Mouse (Mus musculus) MEL (cell line): ENCODE measurements around the gene Ifi203.
"Not testable (repeated sequence)": the region's sequence is repeated elsewhere in the genome, so short reads cannot be mapped to it uniquely, and the experiment has no call there.

Experiments used
- CTCF ChIP-seq, 3 experiments: IDR thresholded peaks in 2 of 3; conservative IDR thresholded peaks in 1 of 3; 2 replicates each; pipeline ENCODE4 v1.5.1; 2011 to 2012; ENCODE audit warnings: low read length in 3 of 3, low read depth in 2 of 3, mild to moderate bottlenecking in 2 of 3, improper control_type of control experiment in 1 of 3, inconsistent platforms in 1 of 3, mixed read lengths in 1 of 3, moderate library complexity in 1 of 3; ENCODE audit not compliant: control insufficient read depth in 1 of 3, insufficient read depth in 1 of 3, poor library complexity in 1 of 3, severe bottlenecking in 1 of 3
- HCFC1 ChIP-seq: IDR thresholded peaks from 2 replicates; pipeline ENCODE4 v1.6.1; 2012; ENCODE audit warnings: low read depth, mild to moderate bottlenecking, inconsistent platforms, low read length, improper control_type of control experiment, moderate library complexity
- MEF2A ChIP-seq: IDR thresholded peaks from 2 replicates; pipeline ENCODE4 v1.6.1; 2014; ENCODE audit warnings: low read depth, mild to moderate bottlenecking, inconsistent platforms, low read length, improper control_type of control experiment; ENCODE audit not compliant: poor library complexity, insufficient replicate concordance, severe bottlenecking; ENCODE audit errors: extremely low read depth
- NELFE ChIP-seq: IDR thresholded peaks from 2 replicates; pipeline ENCODE4 v1.6.1; 2011; ENCODE audit warnings: low read depth, low read length, improper control_type of control experiment
- NRF1 ChIP-seq: IDR thresholded peaks from 2 replicates; pipeline ENCODE4 v1.6.1; 2014; ENCODE audit warnings: low read depth, mild to moderate bottlenecking, inconsistent platforms, low read length, improper control_type of control experiment, moderate library complexity; ENCODE audit not compliant: poor library complexity, insufficient read depth, severe bottlenecking
- POLR2A ChIP-seq, 2 experiments: IDR thresholded peaks; 2 replicates each; pipeline ENCODE4 v1.6.1; 2011 to 2012; ENCODE audit warnings: low read length in 2 of 2, mild to moderate bottlenecking in 2 of 2, control low read depth in 1 of 2, improper control_type of control experiment in 1 of 2, low read depth in 1 of 2, moderate library complexity in 1 of 2; ENCODE audit not compliant: control insufficient read depth in 1 of 2, insufficient read depth in 1 of 2, poor library complexity in 1 of 2
- SMC3 ChIP-seq: IDR thresholded peaks from 2 replicates; pipeline ENCODE4 v1.6.1; 2011; ENCODE audit warnings: low read depth, low read length, improper control_type of control experiment
- ZC3H11A ChIP-seq: IDR thresholded peaks from 2 replicates; pipeline ENCODE4 v1.6.1; 2012; ENCODE audit warnings: low read depth, mild to moderate bottlenecking, inconsistent platforms, low read length, improper control_type of control experiment

DNA sequence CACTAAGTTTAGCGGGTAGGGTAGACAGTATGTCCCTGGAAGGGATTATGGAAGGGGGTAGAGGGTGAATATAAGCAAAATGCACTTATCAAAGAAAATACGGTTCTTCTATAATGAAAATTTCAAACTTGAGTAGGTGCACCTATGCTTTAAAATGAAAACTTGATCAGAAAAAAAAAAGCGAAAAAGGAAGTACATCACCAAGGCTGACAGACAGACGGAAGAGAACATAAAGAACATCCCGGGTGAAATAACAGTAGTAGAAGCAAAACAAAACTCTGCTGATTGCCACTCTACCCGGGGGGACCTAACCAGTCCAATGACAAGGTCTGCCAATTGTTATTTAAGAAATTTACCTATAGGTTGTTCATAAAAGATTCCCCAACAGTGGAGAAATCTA, 64.2 kb downstream of the Ifi203 start:
- not testable (repeated sequence) for TF ChIP-seq CTCF (IDR thresholded peaks at IDR 0.05 in 2 of 3, conservative IDR thresholded peaks at IDR 0.05 in 1 of 3; ENCODE audit: control insufficient read depth in 1 of 3, insufficient read depth in 1 of 3, low read depth in 2 of 3, low read length in 3 of 3, poor library complexity in 1 of 3, severe bottlenecking in 1 of 3); POLR2A (IDR thresholded peaks at IDR 0.05; ENCODE audit: control insufficient read depth in 1 of 2, insufficient read depth in 1 of 2, low read depth in 1 of 2, low read length in 2 of 2, poor library complexity in 1 of 2); NELFE; ZC3H11A; NRF1; MEF2A; SMC3; HCFC1
